Mouse (Mus musculus) CH12.LX (cell line): Measurements from ENCODE around the gene Ttll11. TPM values are rescaled to one million over a fixed set of nuclear protein-coding genes. Genes with fewer than 3 reads are reported as not detected.

Experiments used
- DNase-seq: peaks from one replicate; pipeline ENCODE4 v3.0.0-alpha.2; 2013; ENCODE audit errors: extremely low read depth
- H3K27ac ChIP-seq: 2 replicates; pipeline ENCODE4 v1.5.1; 2012; ENCODE audit warnings: low read depth, mild to moderate bottlenecking, control low read depth, moderate library complexity; ENCODE audit not compliant: insufficient read depth
- H3K27me3 ChIP-seq: replicated peaks from 2 replicates; pipeline ENCODE3; 2012; ENCODE audit warnings: inconsistent platforms
- H3K36me3 ChIP-seq, 2 experiments: replicated peaks in 1 of 2; 2 replicates each; pipeline versions ENCODE3 to v1.6.1; 2012; ENCODE audit warnings: inconsistent platforms in 1 of 2, low read length in 1 of 2, mild to moderate bottlenecking in 1 of 2, mixed read lengths in 1 of 2, moderate library complexity in 1 of 2; ENCODE audit not compliant: control insufficient read depth in 1 of 2, insufficient read depth in 1 of 2
- H3K4me1 ChIP-seq, 2 experiments: 2 replicates each; pipeline ENCODE4 v1.6.1; 2012; ENCODE audit warnings: inconsistent platforms in 1 of 2, moderate library complexity in 1 of 2; ENCODE audit not compliant: insufficient read depth in 2 of 2, control insufficient read depth in 1 of 2
- H3K4me2 ChIP-seq: 2 replicates; pipeline ENCODE4 v1.6.1; 2012; ENCODE audit warnings: low read depth, mild to moderate bottlenecking, control low read depth; ENCODE audit not compliant: poor library complexity, insufficient read depth, severe bottlenecking
- H3K4me3 ChIP-seq, 3 experiments: fragments of 150-350 bp in 1 of 3; sonication (generic) in 1 of 3; replicated peaks in 1 of 3; 2 replicates each; pipeline versions ENCODE3 to v1.5.1; 2011 to 2012; ENCODE audit warnings: low read depth in 2 of 3, low read length in 2 of 3, mild to moderate bottlenecking in 2 of 3, moderate library complexity in 2 of 3, control low read depth in 1 of 3, improper control_type of control experiment in 1 of 3, inconsistent platforms in 1 of 3, mixed read lengths in 1 of 3; ENCODE audit not compliant: poor library complexity in 1 of 3
- H3K79me2 ChIP-seq: replicated peaks from 2 replicates; pipeline ENCODE4 v1.6.1; 2012; ENCODE audit warnings: mild to moderate bottlenecking, moderate library complexity; ENCODE audit not compliant: control insufficient read depth, poor library complexity, insufficient read depth, severe bottlenecking; ENCODE audit errors: extremely low read depth
- H3K9ac ChIP-seq: 2 replicates; pipeline ENCODE4 v1.6.1; 2012; ENCODE audit warnings: low read depth, mild to moderate bottlenecking, control low read depth, moderate library complexity; ENCODE audit not compliant: insufficient read depth
- H3K9me3 ChIP-seq: replicated peaks from 2 replicates; pipeline ENCODE3; 2012; ENCODE audit warnings: low read length, inconsistent platforms, mixed read lengths
- BHLHE40 ChIP-seq: IDR thresholded peaks from 2 replicates; pipeline ENCODE4 v1.6.1; 2011; ENCODE audit warnings: mild to moderate bottlenecking, low read depth, low read length, improper control_type of control experiment
- CHD2 ChIP-seq: IDR thresholded peaks from 2 replicates; pipeline ENCODE4 v1.6.1; 2011; ENCODE audit warnings: low read length, improper control_type of control experiment
- CTCF ChIP-seq, 2 experiments: IDR thresholded peaks in 1 of 2; conservative IDR thresholded peaks in 1 of 2; 2 replicates each; pipeline ENCODE4 v1.5.1; 2011 to 2012; ENCODE audit warnings: low read depth in 2 of 2, low read length in 2 of 2, improper control_type of control experiment in 1 of 2, inconsistent platforms in 1 of 2, mild to moderate bottlenecking in 1 of 2, moderate library complexity in 1 of 2
- ELF1 ChIP-seq: IDR thresholded peaks from 2 replicates; pipeline ENCODE4 v1.6.1; 2014; ENCODE audit warnings: low read depth, mild to moderate bottlenecking, inconsistent platforms, low read length, improper control_type of control experiment
- EP300 ChIP-seq: IDR thresholded peaks from 2 replicates; pipeline ENCODE4 v1.6.1; 2011; ENCODE audit warnings: low read length, improper control_type of control experiment
- IRF4 ChIP-seq: IDR thresholded peaks from 2 replicates; pipeline ENCODE4 v1.6.1; 2014; ENCODE audit warnings: low read depth, mild to moderate bottlenecking, inconsistent platforms, low read length, improper control_type of control experiment
- JUN ChIP-seq: IDR thresholded peaks from 2 replicates; pipeline ENCODE4 v1.6.1; 2011; ENCODE audit warnings: low read depth, mild to moderate bottlenecking, low read length, improper control_type of control experiment, moderate library complexity; ENCODE audit not compliant: insufficient read depth
- JUND ChIP-seq: conservative IDR thresholded peaks from 2 replicates; pipeline ENCODE4 v1.6.1; 2011; ENCODE audit warnings: low read depth, low read length, improper control_type of control experiment
- KAT2A ChIP-seq: IDR thresholded peaks from 2 replicates; pipeline ENCODE4 v1.6.1; 2012; ENCODE audit warnings: low read length, improper control_type of control experiment, inconsistent platforms; ENCODE audit not compliant: insufficient replicate concordance
- MAX ChIP-seq: IDR thresholded peaks from 2 replicates; pipeline ENCODE4 v1.6.1; 2011; ENCODE audit warnings: low read length, improper control_type of control experiment
- NELFE ChIP-seq: IDR thresholded peaks from 2 replicates; pipeline ENCODE4 v1.6.1; 2011; ENCODE audit warnings: low read depth, low read length, improper control_type of control experiment
- NRF1 ChIP-seq: IDR thresholded peaks from 2 replicates; pipeline ENCODE4 v1.6.1; 2014; ENCODE audit warnings: low read depth, mild to moderate bottlenecking, inconsistent platforms, low read length, improper control_type of control experiment, moderate library complexity
- POLR2AphosphoS2 ChIP-seq: IDR thresholded peaks from 2 replicates; pipeline ENCODE4 v1.6.1; 2011; ENCODE audit warnings: low read depth, low read length, improper control_type of control experiment
- RAD21 ChIP-seq: IDR thresholded peaks from 2 replicates; pipeline ENCODE4 v1.6.1; 2011; ENCODE audit warnings: low read depth, mild to moderate bottlenecking, low read length, improper control_type of control experiment, moderate library complexity
- RCOR1 ChIP-seq: conservative IDR thresholded peaks from 2 replicates; pipeline ENCODE4 v1.6.1; 2012; ENCODE audit warnings: low read depth, mild to moderate bottlenecking, inconsistent platforms, low read length, improper control_type of control experiment
- SMC3 ChIP-seq: IDR thresholded peaks from 2 replicates; pipeline ENCODE4 v1.6.1; 2011; ENCODE audit warnings: low read depth, low read length, improper control_type of control experiment
- TBP ChIP-seq: conservative IDR thresholded peaks from 2 replicates; pipeline ENCODE4 v1.6.1; 2011; ENCODE audit warnings: low read depth, low read length, improper control_type of control experiment
- dilution Hi-C: fragments of 300-500 bp; cut with MboI; formaldehyde crosslinking; loops from 2 replicates; pipeline ENCODE4 v1.14.3; 2020; ENCODE audit warnings: low sequenced_read_pairs; ENCODE audit not compliant: extremely low pct_unique_long_range_greater_than_20kb, extremely low pct_ligation_motif_present
- in situ Hi-C: fragments of 300-500 bp; cut with MboI; formaldehyde crosslinking; loops from 3 replicates; pipeline ENCODE4 v1.14.3; 2019; ENCODE audit warnings: low sequenced_read_pairs, low pct_ligation_motif_present, low pct_unique_long_range_greater_than_20kb, mixed read lengths
- polyA plus RNA-seq: library from polyadenylated mRNA; unstranded; fragments of >175 nt; gene quantifications from 2 replicates; pipeline ENCODE4 v1.2.1, GENCODE M21; 2012; ENCODE audit warnings: low read depth; ENCODE audit not compliant: insufficient read length
- total RNA-seq, 2 experiments: library from RNA; depleted of rRNA; stranded (reverse); fragments of 300-350 nt in 1 of 2; fragments of >200 nt in 1 of 2; gene quantifications; 2 replicates each; pipeline ENCODE4 v1.2.3; 2012 to 2014

The Ttll11 gene
- total and polyA plus RNA-seq, 3 experiments: 0.04 to 0.31 (median 0.11) TPM

GRCm38 (mm10) chr2:35858281-35858680 is 121.4 kb downstream of the Ttll11 start:
- peaks cover 2% of the 10 kb centered on the region for H3K27me3 ChIP-seq
- dilution Hi-C loops: no loop called here
- no peak overlapping the region for H3K4me2 ChIP-seq
- no peaks in the 10 kb centered on the region for H3K9me3 ChIP-seq
- no peak for TF ChIP-seq KAT2A
- no peak for TF ChIP-seq EP300
- in situ Hi-C loops: no loop called here
- H3K4me1 ChIP-seq: no peaks in the 10 kb centered on the region; a peak in 1 of 4 replicates
- H3K79me2 ChIP-seq: no peaks in the 10 kb centered on the region
- no peak overlapping the region for H3K9ac ChIP-seq
- no peak overlapping the region for H3K27ac ChIP-seq
- H3K4me3 ChIP-seq: no peak overlapping the region
- no peaks in the 10 kb centered on the region for H3K36me3 ChIP-seq
- no peak for DNase-seq

- H3K4me2 ChIP-seq: no peak overlapping the region
- no peaks in the 10 kb centered on the region; a peak in 1 of 4 replicates for H3K4me1 ChIP-seq
- in situ Hi-C loops: no loop called here
- H3K27me3 ChIP-seq: peaks cover 2% of the 10 kb centered on the region
- TF ChIP-seq MAX: no peak
- no peak for TF ChIP-seq RCOR1
- TF ChIP-seq JUND: no peak
- TF ChIP-seq KAT2A: no peak
- no peak for TF ChIP-seq JUN
- no peak for TF ChIP-seq BHLHE40
- TF ChIP-seq SMC3: no peak
- no peak for TF ChIP-seq NRF1
- no peak for TF ChIP-seq POLR2AphosphoS2
- TF ChIP-seq TBP: no peak
- no peak for TF ChIP-seq NELFE
- no peak for TF ChIP-seq CHD2
- no peak overlapping the region for H3K4me3 ChIP-seq
- dilution Hi-C loops: no loop called here
- H3K9me3 ChIP-seq: no peaks in the 10 kb centered on the region
- no peak overlapping the region for H3K9ac ChIP-seq
- no peak overlapping the region for H3K27ac ChIP-seq
- no peaks in the 10 kb centered on the region for H3K36me3 ChIP-seq
- DNase-seq: no peak
- H3K79me2 ChIP-seq: no peaks in the 10 kb centered on the region
Observed at GRCm38 (mm10) chr2:35856901-35857300, 122.8 kb downstream of the Ttll11 start.

GRCm38 (mm10) chr2:35854877-35855276 is 124.8 kb downstream of the Ttll11 start:
- in situ Hi-C loops (no loop called here), dilution Hi-C loops (no loop called here)
- Histone ChIP-seq H3K79me2 (no peaks in the 10 kb centered on the region), H3K4me1 (no peaks in the 10 kb centered on the region; a peak in 1 of 4 replicates), H3K4me2 (no peak overlapping the region), H3K27ac (no peak overlapping the region), H3K9me3 (no peaks in the 10 kb centered on the region), H3K9ac (no peak overlapping the region), H3K36me3 (no peaks in the 10 kb centered on the region), H3K4me3 (no peak overlapping the region), H3K27me3 (no peaks in the 10 kb centered on the region)
- peak; percentile 56 to 62 for TF ChIP-seq CTCF (conservative IDR thresholded peaks at IDR 0.05 in 1 of 2, IDR thresholded peaks at IDR 0.05 in 1 of 2; ENCODE audit: low read depth in 2 of 2, low read length in 2 of 2)
- TF ChIP-seq RAD21: peak; percentile 55
- TF ChIP-seq SMC3: peak; percentile 62
- 0 out of 2 replicates have a peak, but pooled peaks have one; percentile 15 for TF ChIP-seq ELF1
- no peak for TF ChIP-seq IRF4
- DNase-seq: peak; percentile 31
